Mouse (Mus musculus) heart, postnatal 0 days (tissue): Measurements from ENCODE around the gene Fut8. TPM values are rescaled to one million over a fixed set of nuclear protein-coding genes. Genes with fewer than 3 reads are reported as not detected.
"Not testable (repeated sequence)": the region's sequence is repeated elsewhere in the genome, so short reads cannot be mapped to it uniquely, and the experiment has no call there.

Experiments used
- ATAC-seq: fragments of 200-750 bp; cut with Nextera tagmentation; 2 replicates; pipeline ENCODE4 v1.8.0; 2017; ENCODE audit warnings: low read depth, moderate number of reproducible peaks, moderate library complexity; ENCODE audit not compliant: insufficient read depth
- DNase-seq: peaks from one replicate; pipeline ENCODE4 v3.0.0-alpha.2; 2016; ENCODE audit warnings: low spot score
- H3K27ac ChIP-seq: fragments of 300-500 bp; sonication (generic); 2 replicates; pipeline ENCODE4 v1.5.1; 2014; ENCODE audit warnings: low read depth, mild to moderate bottlenecking
- H3K27me3 ChIP-seq: fragments of 300-500 bp; sonication (generic); 2 replicates; pipeline ENCODE4 v1.6.1; 2014; ENCODE audit warnings: low read length, mixed read lengths; ENCODE audit not compliant: control insufficient read depth, insufficient read depth
- H3K36me3 ChIP-seq: fragments of 300-500 bp; sonication (generic); replicated peaks from 2 replicates; pipeline ENCODE4 v1.6.1; 2014; ENCODE audit warnings: low read length, mixed read lengths; ENCODE audit not compliant: control insufficient read depth, insufficient read depth
- H3K4me1 ChIP-seq: fragments of 300-500 bp; sonication (generic); 2 replicates; pipeline ENCODE4 v1.6.1; 2014; ENCODE audit warnings: antibody characterized with exemption; ENCODE audit not compliant: control insufficient read depth, insufficient read depth
- H3K4me2 ChIP-seq: fragments of 300-500 bp; sonication (generic); 2 replicates; pipeline ENCODE4 v1.6.1; 2014; ENCODE audit warnings: low read depth, mild to moderate bottlenecking, low read length, moderate library complexity
- H3K4me3 ChIP-seq: fragments of 300-500 bp; sonication (generic); 2 replicates; pipeline ENCODE4 v1.5.1; 2014; ENCODE audit warnings: low read depth, low read length
- H3K9ac ChIP-seq: fragments of 300-500 bp; sonication (generic); replicated peaks from 2 replicates; pipeline ENCODE4 v1.6.1; 2014; ENCODE audit warnings: low read depth, low read length, mixed read lengths
- H3K9me3 ChIP-seq: fragments of 300-500 bp; sonication (generic); replicated peaks from 2 replicates; pipeline ENCODE4 v1.6.1; 2016; ENCODE audit warnings: low read length; ENCODE audit not compliant: control insufficient read depth
- CTCF ChIP-seq: IDR thresholded peaks from 2 replicates; pipeline ENCODE4 v1.5.1; 2016; ENCODE audit warnings: antibody characterized with exemption, control low read depth, low read depth
- EP300 ChIP-seq: IDR thresholded peaks from 2 replicates; pipeline ENCODE4 v1.6.1; 2016; ENCODE audit warnings: antibody characterized with exemption, low read depth
- WGBS: fragments of 180-500 bp; shearing (Covaris S2); extraction: QIAGEN DNeasy Blood & Tissue Kit; methylation state at CpG from one replicate; pipeline ENCODE4 v1.1.7; 2014; 5-methylcytosine and 5-hydroxymethylcytosine counted together
- polyA plus RNA-seq: library from polyadenylated mRNA; unstranded; fragments of >200 nt; fragmentation: Nextera tagmentation; extraction: Ambion mirVana; gene quantifications from 2 replicates; pipeline ENCODE4 v1.2.1, GENCODE M21; 2015
- total RNA-seq: library from RNA; depleted of rRNA; stranded (reverse); fragments of >200 nt; gene quantifications from 2 replicates; pipeline ENCODE4 v1.2.3, GENCODE M21; 2014; ENCODE audit warnings: low replicate concordance

Gene Fut8
- total and polyA plus RNA-seq, 2 experiments from 2014 or later: 11.1 to 20.2 TPM

GRCm38 (mm10) chr12:77263816-77264215 lies 25.9 kb downstream of the Fut8 start:
- Histone ChIP-seq H3K27ac (no peak overlapping the region), H3K4me1 (no peaks in the 10 kb centered on the region), H3K4me3 (no peak overlapping the region), H3K4me2 (no peak overlapping the region), H3K9me3 (no peaks in the 10 kb centered on the region), H3K9ac (no peak overlapping the region), H3K27me3 (no peaks in the 10 kb centered on the region), H3K36me3 (no peaks in the 10 kb centered on the region)
- TF ChIP-seq CTCF: no peak
- WGBS: 81% methylated on average over 2 of the region's 2 CpGs
- no peak for DNase-seq
- no peak for ATAC-seq

DNA sequence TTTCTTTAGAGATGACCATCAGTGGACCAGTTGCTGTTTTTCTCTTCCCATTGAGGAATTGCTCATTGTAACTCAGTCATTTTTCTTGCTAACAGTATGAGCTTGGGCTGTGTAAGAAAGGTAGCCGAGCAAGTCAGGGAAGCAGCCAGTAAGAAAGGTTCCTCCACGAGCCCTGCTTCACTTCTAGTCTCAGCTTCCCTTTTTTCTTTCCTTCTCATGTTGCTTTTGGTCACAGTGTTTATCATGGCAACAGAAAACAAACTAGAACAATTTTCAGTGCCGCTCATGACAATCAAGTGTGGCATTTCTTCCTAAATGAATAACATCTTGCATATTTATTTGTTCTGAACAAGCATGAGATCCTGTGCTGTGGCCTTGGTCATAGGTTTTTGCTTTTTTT lies 32.8 kb downstream of the Fut8 start:
- Histone ChIP-seq H3K4me1 (no peaks in the 10 kb centered on the region), H3K36me3 (no peaks in the 10 kb centered on the region), H3K9me3 (no peaks in the 10 kb centered on the region), H3K27ac (no peak overlapping the region), H3K4me2 (no peak overlapping the region), H3K27me3 (no peaks in the 10 kb centered on the region), H3K9ac (no peak overlapping the region), H3K4me3 (no peak overlapping the region)
- DNase-seq: no peak
- WGBS: 80% methylated on average over 3 of the region's 3 CpGs
- ATAC-seq: no peak
- no peak for TF ChIP-seq EP300
- no peak for TF ChIP-seq CTCF

DNA sequence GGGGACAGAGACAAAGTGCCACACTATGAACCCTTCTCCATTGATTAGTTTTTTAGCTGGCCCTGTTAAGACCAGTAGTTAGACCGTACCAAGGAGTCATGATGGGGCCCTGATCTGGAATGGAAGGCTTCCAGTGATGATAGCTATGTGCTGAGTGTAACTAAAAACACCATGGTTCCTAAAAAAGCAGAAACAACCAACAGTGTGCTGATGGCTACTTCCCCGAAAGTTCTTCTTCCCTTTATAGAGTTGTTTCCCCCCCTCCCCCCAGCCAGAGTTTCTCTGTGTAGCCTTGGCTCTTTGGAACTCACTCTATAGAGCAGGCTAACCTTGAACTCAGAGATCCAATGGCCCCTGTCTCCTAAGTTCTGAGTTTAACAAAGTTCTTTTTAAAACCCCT lies 50.6 kb downstream of the Fut8 start:
- H3K36me3 ChIP-seq: no peaks in the 10 kb centered on the region
- 88% methylated on average over 2 of the region's 2 CpGs for WGBS

GRCm38 (mm10) chr12:77291017-77291416 lies 53.1 kb downstream of the Fut8 start:
- DNase-seq: no peak
- TF ChIP-seq CTCF: no peak
- no peak for TF ChIP-seq EP300
- H3K4me2 ChIP-seq: no peak overlapping the region
- no peak overlapping the region for H3K27ac ChIP-seq
- H3K36me3 ChIP-seq: no peaks in the 10 kb centered on the region
- no peak overlapping the region for H3K4me3 ChIP-seq
- no peaks in the 10 kb centered on the region for H3K27me3 ChIP-seq
- ATAC-seq: no peak
- H3K9ac ChIP-seq: no peak overlapping the region
- 86% methylated on average over 4 of the region's 4 CpGs for WGBS
- H3K4me1 ChIP-seq: 0 out of 2 replicates have a peak, but pooled peaks cover 3% of the 10 kb centered on the region
- H3K9me3 ChIP-seq: no peaks in the 10 kb centered on the region

More for the DNA sequence above, 50.6 kb downstream of the Fut8 start:
- no peak for DNase-seq
- no peak for TF ChIP-seq CTCF
- no peak overlapping the region for H3K4me3 ChIP-seq
- H3K27me3 ChIP-seq: no peaks in the 10 kb centered on the region
- ATAC-seq: no peak
- 0 out of 2 replicates have a peak, but pooled peaks cover 3% of the 10 kb centered on the region for H3K4me1 ChIP-seq
- H3K27ac ChIP-seq: no peak overlapping the region
- no peak overlapping the region for H3K4me2 ChIP-seq
- no peaks in the 10 kb centered on the region for H3K9me3 ChIP-seq
- H3K9ac ChIP-seq: no peak overlapping the region

DNA sequence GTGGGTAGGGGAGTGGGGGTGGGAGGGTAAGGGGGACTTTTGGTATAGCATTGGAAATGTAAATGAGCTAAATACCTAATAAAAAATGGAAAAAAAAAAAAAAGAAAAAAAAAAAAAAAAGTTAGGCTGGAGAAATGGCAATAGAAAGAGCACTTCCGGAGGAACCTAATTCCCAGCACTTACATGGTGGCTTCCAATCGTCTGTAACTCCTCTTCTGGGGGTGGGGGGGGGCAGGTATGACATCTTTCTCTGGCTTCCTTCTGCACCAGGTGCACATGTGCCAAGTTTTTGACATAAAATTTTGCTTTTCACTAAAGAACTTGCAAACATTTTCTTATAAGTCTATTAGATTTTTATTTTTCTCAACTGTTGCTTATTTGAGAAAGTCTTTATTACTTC lies 53.9 kb downstream of the Fut8 start:
- H3K4me1 ChIP-seq, H3K4me2 ChIP-seq, H3K9me3 ChIP-seq, H3K4me3 ChIP-seq, H3K36me3 ChIP-seq, DNase-seq, H3K27me3 ChIP-seq, H3K9ac ChIP-seq, ATAC-seq, H3K27ac ChIP-seq: not testable (repeated sequence)
- 63% methylated on average over 2 of the region's 2 CpGs for WGBS

- no peak overlapping the region for H3K27ac ChIP-seq
- H3K36me3 ChIP-seq: no peaks in the 10 kb centered on the region
- H3K4me2 ChIP-seq: no peak overlapping the region
- H3K4me1 ChIP-seq: 0 out of 2 replicates have a peak, but pooled peaks cover 3% of the 10 kb centered on the region
- WGBS: 53% methylated on average over 4 of the region's 4 CpGs
- H3K4me3 ChIP-seq: no peak overlapping the region
- TF ChIP-seq EP300 (no peak), CTCF (no peak)
- H3K27me3 ChIP-seq: no peaks in the 10 kb centered on the region
- no peaks in the 10 kb centered on the region for H3K9me3 ChIP-seq
- no peak for ATAC-seq
- DNase-seq: no peak
- no peak overlapping the region for H3K9ac ChIP-seq
These were observed 54.7 kb downstream of the Fut8 start for GRCm38 (mm10) chr12:77292375-77293258.
